Mouse (Mus musculus) CH12.LX (cell line): ENCODE measurements around the gene Ttc17. TPM values are rescaled to one million over a fixed set of nuclear protein-coding genes. Genes with fewer than 3 reads are reported as not detected.

Experiments used
- DNase-seq: peaks from one replicate; pipeline ENCODE4 v3.0.0-alpha.2; 2013; ENCODE audit errors: extremely low read depth
- H3K27ac ChIP-seq: 2 replicates; pipeline ENCODE4 v1.5.1; 2012; ENCODE audit warnings: low read depth, mild to moderate bottlenecking, control low read depth, moderate library complexity; ENCODE audit not compliant: insufficient read depth
- H3K27me3 ChIP-seq: replicated peaks from 2 replicates; pipeline ENCODE3; 2012; ENCODE audit warnings: inconsistent platforms
- H3K36me3 ChIP-seq, 2 experiments: replicated peaks in 1 of 2; 2 replicates each; pipeline versions ENCODE3 to v1.6.1; 2012; ENCODE audit warnings: inconsistent platforms in 1 of 2, low read length in 1 of 2, mild to moderate bottlenecking in 1 of 2, mixed read lengths in 1 of 2, moderate library complexity in 1 of 2; ENCODE audit not compliant: control insufficient read depth in 1 of 2, insufficient read depth in 1 of 2
- H3K4me1 ChIP-seq, 2 experiments: 2 replicates each; pipeline ENCODE4 v1.6.1; 2012; ENCODE audit warnings: inconsistent platforms in 1 of 2, moderate library complexity in 1 of 2; ENCODE audit not compliant: insufficient read depth in 2 of 2, control insufficient read depth in 1 of 2
- H3K4me2 ChIP-seq: 2 replicates; pipeline ENCODE4 v1.6.1; 2012; ENCODE audit warnings: low read depth, mild to moderate bottlenecking, control low read depth; ENCODE audit not compliant: poor library complexity, insufficient read depth, severe bottlenecking
- H3K4me3 ChIP-seq, 3 experiments: fragments of 150-350 bp in 1 of 3; sonication (generic) in 1 of 3; replicated peaks in 1 of 3; 2 replicates each; pipeline versions ENCODE3 to v1.5.1; 2011 to 2012; ENCODE audit warnings: low read depth in 2 of 3, low read length in 2 of 3, mild to moderate bottlenecking in 2 of 3, moderate library complexity in 2 of 3, control low read depth in 1 of 3, improper control_type of control experiment in 1 of 3, inconsistent platforms in 1 of 3, mixed read lengths in 1 of 3; ENCODE audit not compliant: poor library complexity in 1 of 3
- H3K79me2 ChIP-seq: replicated peaks from 2 replicates; pipeline ENCODE4 v1.6.1; 2012; ENCODE audit warnings: mild to moderate bottlenecking, moderate library complexity; ENCODE audit not compliant: control insufficient read depth, poor library complexity, insufficient read depth, severe bottlenecking; ENCODE audit errors: extremely low read depth
- H3K9ac ChIP-seq: 2 replicates; pipeline ENCODE4 v1.6.1; 2012; ENCODE audit warnings: low read depth, mild to moderate bottlenecking, control low read depth, moderate library complexity; ENCODE audit not compliant: insufficient read depth
- H3K9me3 ChIP-seq: replicated peaks from 2 replicates; pipeline ENCODE3; 2012; ENCODE audit warnings: low read length, inconsistent platforms, mixed read lengths
- ELF1 ChIP-seq: IDR thresholded peaks from 2 replicates; pipeline ENCODE4 v1.6.1; 2014; ENCODE audit warnings: low read depth, mild to moderate bottlenecking, inconsistent platforms, low read length, improper control_type of control experiment
- MAZ ChIP-seq: IDR thresholded peaks from 2 replicates; pipeline ENCODE4 v1.6.1; 2012; ENCODE audit warnings: low read depth, mild to moderate bottlenecking, inconsistent platforms, low read length, improper control_type of control experiment, moderate library complexity
- PAX5 ChIP-seq: IDR thresholded peaks from 2 replicates; pipeline ENCODE4 v1.6.1; 2012; ENCODE audit warnings: low read length, inconsistent platforms, mixed read lengths
- UBTF ChIP-seq: IDR thresholded peaks from 2 replicates; pipeline ENCODE4 v1.6.1; 2012; ENCODE audit warnings: low read depth, mild to moderate bottlenecking, inconsistent platforms, low read length, improper control_type of control experiment, moderate library complexity
- USF2 ChIP-seq: conservative IDR thresholded peaks from 2 replicates; pipeline ENCODE4 v1.6.1; 2011; ENCODE audit warnings: low read depth, low read length, improper control_type of control experiment
- ZC3H11A ChIP-seq: IDR thresholded peaks from 2 replicates; pipeline ENCODE4 v1.6.1; 2012; ENCODE audit warnings: low read depth, mild to moderate bottlenecking, inconsistent platforms, low read length, improper control_type of control experiment
- ZKSCAN1 ChIP-seq: IDR thresholded peaks from 2 replicates; pipeline ENCODE4 v1.6.1; 2012; ENCODE audit warnings: low read depth, inconsistent platforms, low read length, improper control_type of control experiment, borderline replicate concordance
- ZNF384 ChIP-seq: IDR thresholded peaks from 2 replicates; pipeline ENCODE4 v1.6.1; 2012; ENCODE audit warnings: low read depth, low read length, improper control_type of control experiment, inconsistent platforms
- dilution Hi-C: fragments of 300-500 bp; cut with MboI; formaldehyde crosslinking; loops from 2 replicates; pipeline ENCODE4 v1.14.3; 2020; ENCODE audit warnings: low sequenced_read_pairs; ENCODE audit not compliant: extremely low pct_unique_long_range_greater_than_20kb, extremely low pct_ligation_motif_present
- in situ Hi-C: fragments of 300-500 bp; cut with MboI; formaldehyde crosslinking; loops from 3 replicates; pipeline ENCODE4 v1.14.3; 2019; ENCODE audit warnings: low sequenced_read_pairs, low pct_ligation_motif_present, low pct_unique_long_range_greater_than_20kb, mixed read lengths
- polyA plus RNA-seq: library from polyadenylated mRNA; unstranded; fragments of >175 nt; gene quantifications from 2 replicates; pipeline ENCODE4 v1.2.1, GENCODE M21; 2012; ENCODE audit warnings: low read depth; ENCODE audit not compliant: insufficient read length
- total RNA-seq, 2 experiments: library from RNA; depleted of rRNA; stranded (reverse); fragments of 300-350 nt in 1 of 2; fragments of >200 nt in 1 of 2; gene quantifications; 2 replicates each; pipeline ENCODE4 v1.2.3; 2012 to 2014

Ttc17 gene
- total and polyA plus RNA-seq, 3 experiments, result 13.2 to 17.9 (median 13.8) TPM

DNA sequence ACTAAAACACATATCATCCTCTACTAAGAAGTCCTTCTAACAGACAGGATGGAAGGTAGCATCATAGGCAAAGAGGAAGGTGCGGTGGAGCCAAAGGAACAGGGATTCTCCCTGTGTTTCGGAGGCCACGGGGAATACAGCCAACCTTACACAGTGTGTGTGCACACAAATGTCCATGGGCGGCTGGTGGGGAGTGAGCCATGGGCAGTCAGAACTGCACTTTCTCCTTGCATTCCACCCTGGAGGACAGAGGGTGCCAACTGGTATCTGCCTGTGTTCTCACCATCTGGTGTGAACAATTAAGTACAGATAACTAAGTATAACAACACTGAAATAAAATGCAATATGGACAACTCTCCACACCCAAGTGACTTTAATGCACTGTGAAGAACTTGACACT lies 61.9 kb downstream of the Ttc17 start:
- dilution Hi-C loops, result no loop called here
- Histone ChIP-seq H3K36me3 (peaks cover 19 to 67% of the 10 kb centered on the region in 2 experiments), H3K4me1 (peaks cover 0 to 7% of the 10 kb centered on the region in 2 experiments; a peak in 2 of 4 replicates), H3K79me2 (no peaks in the 10 kb centered on the region), H3K27me3 (no peaks in the 10 kb centered on the region), H3K4me2 (no peak overlapping the region), H3K4me3 (no peak overlapping the region), H3K27ac (no peak overlapping the region), H3K9me3 (no peaks in the 10 kb centered on the region), H3K9ac (no peak overlapping the region)
- in situ Hi-C loops, result no loop called here
- no peak for TF ChIP-seq UBTF
- TF ChIP-seq USF2, result no peak
- DNase-seq, result no peak

- peaks cover 26 to 69% of the 10 kb centered on the region in 2 experiments for H3K36me3 ChIP-seq
- no peaks in the 10 kb centered on the region for H3K27me3 ChIP-seq
- H3K4me1 ChIP-seq, result peaks cover 0 to 7% of the 10 kb centered on the region in 2 experiments; a peak in 2 of 4 replicates
- DNase-seq, result no peak
- dilution Hi-C loops (no loop called here), in situ Hi-C loops (no loop called here)
- H3K9ac ChIP-seq, result no peak overlapping the region
- no peak overlapping the region for H3K4me2 ChIP-seq
- no peak overlapping the region for H3K27ac ChIP-seq
- H3K9me3 ChIP-seq, result no peaks in the 10 kb centered on the region
- TF ChIP-seq MAZ, result no peak
- peak; percentile 79 for TF ChIP-seq ZKSCAN1
- TF ChIP-seq ELF1, result no peak
- TF ChIP-seq UBTF, result no peak
- H3K79me2 ChIP-seq, result no peaks in the 10 kb centered on the region
- no peak overlapping the region for H3K4me3 ChIP-seq
These were observed 62.9 kb downstream of the Ttc17 start for GRCm38 (mm10) chr2:94343290-94344285.

DNA sequence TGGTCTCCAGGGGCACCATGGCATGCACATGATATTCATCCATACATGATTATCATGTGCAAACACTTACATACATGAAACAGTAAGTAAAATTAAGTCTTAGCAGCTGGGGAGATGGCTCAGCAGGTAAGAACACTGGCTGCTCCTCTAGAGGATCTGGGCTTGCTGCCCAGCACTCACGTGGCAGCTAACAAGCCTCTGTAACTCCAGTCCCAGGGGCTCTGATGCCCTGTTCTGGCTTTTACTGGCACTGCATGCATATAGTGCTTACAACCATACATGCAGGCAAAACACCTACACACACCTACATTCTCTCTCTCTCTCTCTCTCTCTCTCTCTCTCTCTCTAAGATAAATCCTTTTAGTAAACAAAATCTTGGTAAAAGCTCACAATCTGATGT lies 65.7 kb downstream of the Ttc17 start:
- no peak for DNase-seq
- H3K79me2 ChIP-seq, result no peaks in the 10 kb centered on the region
- dilution Hi-C loops, result no loop called here
- TF ChIP-seq PAX5, result no peak
- no peak for TF ChIP-seq ZNF384
- TF ChIP-seq ZC3H11A, result no peak
- TF ChIP-seq, all 38 proteins: peak for 0
- H3K4me1 ChIP-seq, result peaks cover 0 to 7% of the 10 kb centered on the region in 2 experiments; a peak in 2 of 4 replicates
- H3K9ac ChIP-seq, result no peak overlapping the region
- no peak overlapping the region for H3K27ac ChIP-seq
- H3K36me3 ChIP-seq, result peaks cover 32 to 77% of the 10 kb centered on the region in 2 experiments
- in situ Hi-C loops, result no loop called here
- H3K27me3 ChIP-seq, result no peaks in the 10 kb centered on the region
- H3K4me3 ChIP-seq, result no peak overlapping the region
- H3K4me2 ChIP-seq, result no peak overlapping the region
- no peaks in the 10 kb centered on the region for H3K9me3 ChIP-seq
